Mouse (Mus musculus): ENCODE data around the gene Ubtf. TPM values are rescaled to one million over a fixed set of nuclear protein-coding genes. Genes with fewer than 3 reads are reported as not detected.

Ubtf gene
- polyA plus RNA-seq, 1 experiment from 2014 or later, result 87.0 TPM

DNA sequence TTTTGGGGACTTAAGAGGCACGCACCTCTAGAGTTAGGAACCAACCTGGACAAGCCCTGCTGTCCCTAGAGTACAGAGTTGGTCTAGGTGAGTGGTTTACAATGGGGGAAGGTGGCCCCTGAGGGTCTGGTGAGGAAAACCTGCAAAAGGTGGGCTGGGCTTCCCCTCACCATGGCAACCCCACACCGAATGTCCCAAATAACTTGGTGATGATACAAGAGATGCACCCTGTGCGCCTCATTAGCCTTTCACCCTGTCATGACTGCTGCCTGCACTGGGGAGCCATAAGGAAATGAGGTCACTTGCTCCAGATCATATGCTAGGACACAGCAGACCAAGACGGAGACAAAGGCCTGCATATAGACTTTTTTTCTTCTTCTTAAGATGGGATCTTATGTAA lies 30.9 kb upstream of the Ubtf start:
- Histone ChIP-seq H3K4me2 (ENCODE audit: low read depth, severe bottlenecking) (no peak overlapping the region), H3K27me3 (ENCODE audit: control insufficient read depth, insufficient read depth, low read length) (no peaks in the 10 kb centered on the region), H3K27ac (replicated peaks; ENCODE audit: low read depth, low read length) (no peak overlapping the region), H3K4me1 (ENCODE audit: control insufficient read depth, insufficient read depth, low read length) (no peaks in the 10 kb centered on the region), H3K4me3 (ENCODE audit: low read depth, low read length) (no peak overlapping the region), H3K9ac (ENCODE audit: low read length) (no peak overlapping the region), H3K36me3 (ENCODE audit: control insufficient read depth, insufficient read depth, low read length) (no peaks in the 10 kb centered on the region), H3K9me3 (ENCODE audit: control insufficient read depth, low read length) (no peaks in the 10 kb centered on the region)
- ATAC-seq (ENCODE audit: insufficient number of reproducible peaks, low FRiP score, low TSS enrichment, low read depth), result no peak
- no peak for DNase-seq (ENCODE audit: low spot score)
- WGBS, result 81% methylated on average over 4 of the region's 4 CpGs

DNA sequence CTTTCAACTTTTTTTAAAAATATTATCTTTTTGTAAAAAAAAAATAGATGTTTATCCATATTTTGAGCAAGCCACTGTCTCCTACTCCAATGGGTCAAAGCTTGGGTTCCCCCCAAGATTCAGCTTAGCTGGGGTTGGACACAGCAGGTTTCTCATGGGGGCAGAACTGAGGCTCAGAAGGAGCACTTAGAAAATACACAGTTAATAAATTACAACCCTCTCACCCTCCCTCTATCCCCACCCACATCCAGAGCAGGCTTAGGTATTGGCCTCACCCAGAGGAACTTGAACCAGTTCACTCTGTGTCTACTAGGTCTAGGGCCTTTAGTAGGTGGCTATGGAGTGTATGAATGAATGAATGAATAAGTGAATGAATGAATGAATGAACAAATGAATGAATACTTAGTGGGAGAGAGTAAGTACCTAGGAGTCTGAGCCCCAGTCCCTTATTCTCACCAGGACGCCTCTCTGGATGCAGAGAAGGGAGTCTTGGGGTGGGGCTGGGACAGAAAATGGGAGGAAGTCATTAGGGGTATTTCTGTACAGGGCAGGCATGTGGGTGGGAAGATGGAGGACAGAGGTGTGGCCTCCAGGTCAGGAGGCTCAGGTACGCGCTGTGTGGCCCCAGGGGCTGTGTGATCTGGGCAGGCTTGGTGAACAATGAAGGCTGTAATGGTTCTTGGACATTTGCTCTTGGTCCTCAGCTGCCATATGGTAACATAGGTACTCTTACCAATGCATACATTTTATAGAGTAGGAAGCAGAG lies 29.8 kb upstream of the Ubtf start:
- no peak overlapping the region for H3K9ac ChIP-seq (ENCODE audit: low read length)
- no peak overlapping the region for H3K27ac ChIP-seq (replicated peaks; ENCODE audit: low read depth, low read length)
- H3K4me3 ChIP-seq (ENCODE audit: low read depth, low read length), result no peak overlapping the region
- H3K4me2 ChIP-seq (ENCODE audit: low read depth, severe bottlenecking), result no peak overlapping the region
- no peaks in the 10 kb centered on the region for H3K9me3 ChIP-seq (ENCODE audit: control insufficient read depth, low read length)
- DNase-seq (ENCODE audit: low spot score) (no peak), ATAC-seq (ENCODE audit: insufficient number of reproducible peaks, low FRiP score, low TSS enrichment, low read depth) (no peak)
- no peaks in the 10 kb centered on the region for H3K27me3 ChIP-seq (ENCODE audit: control insufficient read depth, insufficient read depth, low read length)
- no peaks in the 10 kb centered on the region for H3K36me3 ChIP-seq (ENCODE audit: control insufficient read depth, insufficient read depth, low read length)
- WGBS, result 80% methylated on average over 3 of the region's 3 CpGs
- no peaks in the 10 kb centered on the region for H3K4me1 ChIP-seq (ENCODE audit: control insufficient read depth, insufficient read depth, low read length)

DNA sequence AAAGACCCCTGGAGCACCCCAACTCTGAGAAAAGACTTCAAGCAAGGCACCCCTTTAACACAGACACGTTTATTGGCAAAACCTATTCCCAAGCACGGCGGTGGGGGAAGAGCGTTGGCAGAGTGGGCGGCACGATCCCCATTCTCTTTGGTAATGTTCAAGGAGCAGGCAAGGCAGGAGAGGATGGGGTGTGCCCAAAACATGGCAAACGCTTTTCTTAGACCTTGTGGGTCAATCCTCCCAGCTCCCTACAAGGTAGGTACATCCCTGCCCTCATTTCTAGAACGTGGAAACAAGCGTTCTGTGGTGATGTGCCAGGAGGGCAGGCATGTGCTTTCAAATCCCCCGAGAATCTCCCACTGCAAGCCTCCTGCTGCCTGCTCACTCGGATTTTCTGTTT lies 29.2 kb upstream of the Ubtf start:
- no peak overlapping the region for H3K4me2 ChIP-seq (ENCODE audit: low read depth, severe bottlenecking)
- ATAC-seq (ENCODE audit: insufficient number of reproducible peaks, low FRiP score, low TSS enrichment, low read depth) (no peak), DNase-seq (ENCODE audit: low spot score) (no peak)
- no peaks in the 10 kb centered on the region for H3K36me3 ChIP-seq (ENCODE audit: control insufficient read depth, insufficient read depth, low read length)
- no peaks in the 10 kb centered on the region for H3K4me1 ChIP-seq (ENCODE audit: control insufficient read depth, insufficient read depth, low read length)
- WGBS, result 82% methylated on average over 11 of the region's 11 CpGs
- H3K9ac ChIP-seq (ENCODE audit: low read length), result no peak overlapping the region
- H3K9me3 ChIP-seq (ENCODE audit: control insufficient read depth, low read length), result no peaks in the 10 kb centered on the region
- no peak overlapping the region for H3K4me3 ChIP-seq (ENCODE audit: low read depth, low read length)
- no peak overlapping the region for H3K27ac ChIP-seq (replicated peaks; ENCODE audit: low read depth, low read length)
- H3K27me3 ChIP-seq (ENCODE audit: control insufficient read depth, insufficient read depth, low read length), result no peaks in the 10 kb centered on the region

DNA sequence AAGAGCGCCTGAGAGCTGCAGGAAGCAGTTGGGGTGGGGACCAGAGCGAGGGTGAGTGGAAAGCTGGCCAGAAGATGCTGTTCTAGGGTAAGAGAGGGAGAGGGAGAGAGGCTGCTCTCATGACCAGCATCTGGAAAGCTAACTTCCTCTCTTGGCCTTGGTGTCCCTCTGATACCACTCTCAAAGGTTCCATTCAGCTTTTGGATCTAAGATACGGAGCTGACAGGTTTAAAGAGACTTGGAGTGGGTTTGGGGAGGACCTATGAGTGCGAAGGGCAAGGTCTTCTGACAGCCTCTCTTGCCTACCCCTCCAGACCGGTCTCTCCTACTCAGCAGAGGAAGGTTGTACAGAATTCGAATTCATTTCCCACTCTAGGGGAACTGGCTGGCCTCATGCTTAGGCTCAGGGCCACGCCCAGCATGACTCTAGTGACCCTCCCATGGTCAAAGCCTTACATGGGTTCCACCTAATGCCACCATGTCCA lies 28.6 kb upstream of the Ubtf start:
- Histone ChIP-seq H3K4me3 (ENCODE audit: low read depth, low read length) (no peak overlapping the region), H3K4me2 (ENCODE audit: low read depth, severe bottlenecking) (no peak overlapping the region), H3K36me3 (ENCODE audit: control insufficient read depth, insufficient read depth, low read length) (no peaks in the 10 kb centered on the region), H3K9me3 (ENCODE audit: control insufficient read depth, low read length) (no peaks in the 10 kb centered on the region), H3K4me1 (ENCODE audit: control insufficient read depth, insufficient read depth, low read length) (no peaks in the 10 kb centered on the region), H3K27me3 (ENCODE audit: control insufficient read depth, insufficient read depth, low read length) (no peaks in the 10 kb centered on the region), H3K9ac (ENCODE audit: low read length) (no peak overlapping the region), H3K27ac (replicated peaks; ENCODE audit: low read depth, low read length) (no peak overlapping the region)
- ATAC-seq (ENCODE audit: insufficient number of reproducible peaks, low FRiP score, low TSS enrichment, low read depth) (no peak), DNase-seq (ENCODE audit: low spot score) (no peak)
- WGBS, result 88% methylated on average over 7 of the region's 7 CpGs

DNA sequence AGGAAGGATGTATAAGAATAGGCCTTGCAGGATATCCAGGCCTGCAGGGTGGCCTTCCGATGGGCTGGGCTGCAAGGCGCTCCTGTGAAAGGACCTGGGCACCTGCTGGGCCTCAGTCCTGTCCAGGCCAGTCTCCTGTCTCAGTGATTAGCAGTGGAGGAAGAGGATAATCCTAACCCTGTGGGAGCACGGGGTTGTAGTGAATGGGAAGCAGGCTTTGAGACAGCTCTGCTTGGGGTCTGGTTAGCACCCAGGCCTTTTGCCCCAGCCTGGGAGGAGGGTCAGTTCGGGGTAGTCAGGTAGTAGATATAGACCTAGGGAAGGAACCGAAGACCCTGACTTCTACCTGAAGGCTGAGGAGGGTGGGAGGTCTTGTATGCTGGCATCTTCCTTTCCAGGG lies 28.1 kb upstream of the Ubtf start:
- Histone ChIP-seq H3K9me3 (ENCODE audit: control insufficient read depth, low read length) (no peaks in the 10 kb centered on the region), H3K4me2 (ENCODE audit: low read depth, severe bottlenecking) (no peak overlapping the region), H3K27ac (replicated peaks; ENCODE audit: low read depth, low read length) (no peak overlapping the region), H3K9ac (ENCODE audit: low read length) (no peak overlapping the region), H3K36me3 (ENCODE audit: control insufficient read depth, insufficient read depth, low read length) (no peaks in the 10 kb centered on the region), H3K4me3 (ENCODE audit: low read depth, low read length) (no peak overlapping the region), H3K4me1 (ENCODE audit: control insufficient read depth, insufficient read depth, low read length) (no peaks in the 10 kb centered on the region), H3K27me3 (ENCODE audit: control insufficient read depth, insufficient read depth, low read length) (no peaks in the 10 kb centered on the region)
- no peak for DNase-seq (ENCODE audit: low spot score)
- 81% methylated on average over 5 of the region's 5 CpGs for WGBS
- no peak for ATAC-seq (ENCODE audit: insufficient number of reproducible peaks, low FRiP score, low TSS enrichment, low read depth)

DNA sequence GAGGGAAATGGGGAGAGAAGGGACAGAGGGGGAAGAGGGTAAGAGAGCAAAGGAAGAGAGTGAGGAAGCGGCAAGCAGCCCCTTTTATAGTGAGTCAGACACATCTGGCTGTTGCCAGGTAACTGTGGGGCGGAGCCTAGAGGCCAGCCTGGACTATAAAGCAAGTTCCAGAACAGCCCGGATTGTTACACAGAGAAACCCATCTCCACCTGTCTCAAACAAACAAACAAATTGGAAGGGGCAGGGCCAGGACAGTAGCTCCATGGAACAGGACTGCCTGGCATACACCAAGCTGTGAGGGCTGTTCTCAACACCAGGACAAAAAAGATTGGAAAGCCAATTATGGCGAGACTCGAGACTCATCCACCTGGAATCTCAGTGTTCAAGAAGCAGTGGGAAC lies 27.4 kb upstream of the Ubtf start:
- no peak overlapping the region for H3K9ac ChIP-seq (ENCODE audit: low read length)
- no peaks in the 10 kb centered on the region for H3K4me1 ChIP-seq (ENCODE audit: control insufficient read depth, insufficient read depth, low read length)
- no peaks in the 10 kb centered on the region for H3K36me3 ChIP-seq (ENCODE audit: control insufficient read depth, insufficient read depth, low read length)
- H3K27ac ChIP-seq (replicated peaks; ENCODE audit: low read depth, low read length), result no peak overlapping the region
- H3K4me2 ChIP-seq (ENCODE audit: low read depth, severe bottlenecking), result no peak overlapping the region
- no peaks in the 10 kb centered on the region for H3K9me3 ChIP-seq (ENCODE audit: control insufficient read depth, low read length)
- ATAC-seq (ENCODE audit: insufficient number of reproducible peaks, low FRiP score, low TSS enrichment, low read depth), result no peak
- no peak for DNase-seq (ENCODE audit: low spot score)
- no peaks in the 10 kb centered on the region for H3K27me3 ChIP-seq (ENCODE audit: control insufficient read depth, insufficient read depth, low read length)
- no peak overlapping the region for H3K4me3 ChIP-seq (ENCODE audit: low read depth, low read length)
- 61% methylated on average over 5 of the region's 5 CpGs for WGBS

DNA sequence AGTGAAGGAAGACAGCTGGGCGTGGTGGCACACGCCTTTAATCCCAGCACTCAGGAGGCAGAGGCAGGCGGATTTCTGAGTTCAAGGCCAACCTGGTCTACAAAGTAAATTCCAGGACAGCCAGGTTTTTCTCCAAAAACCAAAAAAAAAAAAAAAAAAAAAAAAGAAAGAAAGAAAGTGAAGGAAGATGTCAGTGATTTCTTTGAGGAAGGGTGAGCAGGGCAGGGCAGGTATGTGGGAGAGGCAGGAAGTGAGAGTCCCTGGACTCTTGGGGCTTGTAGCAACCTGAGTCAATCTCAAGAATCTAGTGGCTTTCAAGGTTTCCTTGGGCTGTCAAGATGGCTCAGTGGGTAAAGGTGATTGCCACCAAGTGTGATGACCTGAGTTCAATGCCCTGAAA lies 24.9 kb upstream of the Ubtf start:
- H3K4me3 ChIP-seq (ENCODE audit: low read depth, low read length), result no peak overlapping the region
- no peaks in the 10 kb centered on the region for H3K36me3 ChIP-seq (ENCODE audit: control insufficient read depth, insufficient read depth, low read length)
- no peak for ATAC-seq (ENCODE audit: insufficient number of reproducible peaks, low FRiP score, low TSS enrichment, low read depth)
- 91% methylated on average over 3 of the region's 3 CpGs for WGBS
- no peaks in the 10 kb centered on the region for H3K27me3 ChIP-seq (ENCODE audit: control insufficient read depth, insufficient read depth, low read length)
- no peak overlapping the region for H3K27ac ChIP-seq (replicated peaks; ENCODE audit: low read depth, low read length)
- H3K9me3 ChIP-seq (ENCODE audit: control insufficient read depth, low read length), result no peaks in the 10 kb centered on the region
- no peaks in the 10 kb centered on the region for H3K4me1 ChIP-seq (ENCODE audit: control insufficient read depth, insufficient read depth, low read length)
- no peak for DNase-seq (ENCODE audit: low spot score)
- H3K9ac ChIP-seq (ENCODE audit: low read length), result no peak overlapping the region
- no peak overlapping the region for H3K4me2 ChIP-seq (ENCODE audit: low read depth, severe bottlenecking)

DNA sequence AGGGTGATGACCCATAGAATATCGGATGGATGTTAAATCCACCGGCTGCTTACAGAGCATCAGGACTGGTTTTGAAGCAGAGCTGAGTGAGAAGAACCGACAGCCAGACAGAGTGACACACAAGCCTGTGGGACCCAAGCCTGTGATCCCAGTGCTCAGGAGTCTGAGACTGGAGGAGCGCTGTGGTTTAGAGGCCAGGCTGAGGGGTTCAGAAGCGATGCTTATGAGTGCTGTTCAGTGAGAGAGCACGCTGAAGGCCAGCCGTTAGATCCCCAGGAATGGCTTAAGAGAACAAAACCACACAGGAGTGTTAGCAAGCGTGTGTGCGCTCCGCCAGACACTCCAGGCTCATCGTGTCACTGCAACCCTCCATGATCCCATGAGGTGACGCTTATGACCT lies 23.2 kb upstream of the Ubtf start:
- H3K27me3 ChIP-seq (ENCODE audit: control insufficient read depth, insufficient read depth, low read length), result no peaks in the 10 kb centered on the region
- no peak overlapping the region for H3K4me2 ChIP-seq (ENCODE audit: low read depth, severe bottlenecking)
- no peaks in the 10 kb centered on the region for H3K4me1 ChIP-seq (ENCODE audit: control insufficient read depth, insufficient read depth, low read length)
- H3K9me3 ChIP-seq (ENCODE audit: control insufficient read depth, low read length), result no peaks in the 10 kb centered on the region
- no peaks in the 10 kb centered on the region for H3K36me3 ChIP-seq (ENCODE audit: control insufficient read depth, insufficient read depth, low read length)
- ATAC-seq (ENCODE audit: insufficient number of reproducible peaks, low FRiP score, low TSS enrichment, low read depth) (no peak), DNase-seq (ENCODE audit: low spot score) (no peak)
- no peak overlapping the region for H3K27ac ChIP-seq (replicated peaks; ENCODE audit: low read depth, low read length)
- H3K9ac ChIP-seq (ENCODE audit: low read length), result no peak overlapping the region
- WGBS, result 66% methylated on average over 12 of the region's 12 CpGs
- no peak overlapping the region for H3K4me3 ChIP-seq (ENCODE audit: low read depth, low read length)

DNA sequence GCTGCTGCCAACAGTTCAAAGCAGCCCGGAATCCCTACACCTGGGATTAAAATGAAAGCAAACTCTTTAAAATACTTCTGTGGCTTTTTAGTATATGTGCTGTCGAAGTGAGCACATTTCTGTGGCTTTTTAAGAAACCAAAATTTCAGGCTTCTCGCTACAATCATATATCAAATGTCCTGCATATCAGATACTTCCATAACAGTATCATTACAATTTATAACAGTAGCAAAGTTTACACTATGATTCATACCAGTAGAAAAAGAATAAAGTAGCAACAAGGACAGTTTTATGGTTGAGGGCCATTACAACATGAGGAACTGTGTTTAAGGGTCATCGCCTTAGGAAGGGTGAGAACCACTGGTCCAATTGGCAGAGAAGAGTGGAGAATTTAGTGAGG lies 21.6 kb upstream of the Ubtf start:
- WGBS, result 91% methylated on average over 4 of the region's 4 CpGs
- no peak overlapping the region for H3K4me2 ChIP-seq (ENCODE audit: low read depth, severe bottlenecking)
- no peak for ATAC-seq (ENCODE audit: insufficient number of reproducible peaks, low FRiP score, low TSS enrichment, low read depth)
- H3K27ac ChIP-seq (replicated peaks; ENCODE audit: low read depth, low read length), result no peak overlapping the region
- no peaks in the 10 kb centered on the region for H3K36me3 ChIP-seq (ENCODE audit: control insufficient read depth, insufficient read depth, low read length)
- H3K4me3 ChIP-seq (ENCODE audit: low read depth, low read length), result no peak overlapping the region
- H3K9me3 ChIP-seq (ENCODE audit: control insufficient read depth, low read length), result no peaks in the 10 kb centered on the region
- H3K4me1 ChIP-seq (ENCODE audit: control insufficient read depth, insufficient read depth, low read length), result no peaks in the 10 kb centered on the region
- no peak overlapping the region for H3K9ac ChIP-seq (ENCODE audit: low read length)
- no peak for DNase-seq (ENCODE audit: low spot score)
- H3K27me3 ChIP-seq (ENCODE audit: control insufficient read depth, insufficient read depth, low read length), result no peaks in the 10 kb centered on the region
